Mouse (Mus musculus) neural tube, embryonic 11.5 days (tissue): ENCODE measurements around the gene Eno2. TPM values are rescaled to one million over a fixed set of nuclear protein-coding genes. Genes with fewer than 3 reads are reported as not detected.
A peak's percentile ranks its signal among the peaks of the same experiment; 100 is the strongest.
"Not testable (repeated sequence)": the region's sequence is repeated elsewhere in the genome, so short reads cannot be mapped to it uniquely, and the experiment has no call there.

ENCODE experiments used
- ATAC-seq: fragments of 200-750 bp; cut with Nextera tagmentation; 2 replicates; pipeline ENCODE4 v1.8.0; 2017; ENCODE audit warnings: moderate number of reproducible peaks, mild to moderate bottlenecking, moderate TSS enrichment, moderate library complexity; ENCODE audit not compliant: insufficient read depth, low FRiP score, low TSS enrichment
- DNase-seq: peaks from one replicate; pipeline ENCODE4 v3.0.0-alpha.2; 2015; ENCODE audit warnings: low spot score
- H3K27ac ChIP-seq: fragments of 300-500 bp; sonication (generic); 2 replicates; pipeline ENCODE4 v1.5.1; 2014; ENCODE audit warnings: low read depth, mild to moderate bottlenecking, low read length
- H3K27me3 ChIP-seq: fragments of 300-500 bp; sonication (generic); 2 replicates; pipeline ENCODE4 v1.6.1; 2014; ENCODE audit warnings: mild to moderate bottlenecking, low read length, mixed read lengths; ENCODE audit not compliant: control insufficient read depth, insufficient read depth
- H3K36me3 ChIP-seq: fragments of 300-500 bp; sonication (generic); 2 replicates; pipeline ENCODE4 v1.6.1; 2014; ENCODE audit warnings: mild to moderate bottlenecking, low read length, moderate library complexity, mixed read lengths; ENCODE audit not compliant: control insufficient read depth, insufficient read depth
- H3K4me1 ChIP-seq: fragments of 300-500 bp; sonication (generic); 2 replicates; pipeline ENCODE4 v1.6.1; 2014; ENCODE audit warnings: low read length, mixed read lengths; ENCODE audit not compliant: control insufficient read depth, insufficient read depth
- H3K4me2 ChIP-seq: fragments of 300-500 bp; sonication (generic); 2 replicates; pipeline ENCODE4 v1.6.1; 2014; ENCODE audit warnings: low read depth, mild to moderate bottlenecking, moderate library complexity
- H3K4me3 ChIP-seq: fragments of 300-500 bp; sonication (generic); 2 replicates; pipeline ENCODE4 v1.5.1; 2014; ENCODE audit warnings: low read depth, low read length
- H3K9ac ChIP-seq: fragments of 300-500 bp; sonication (generic); 2 replicates; pipeline ENCODE4 v1.6.1; 2014; ENCODE audit warnings: mild to moderate bottlenecking, low read length
- H3K9me3 ChIP-seq: fragments of 300-500 bp; sonication (generic); 2 replicates; pipeline ENCODE4 v1.6.1; 2016; ENCODE audit warnings: low read length; ENCODE audit not compliant: control insufficient read depth
- WGBS: fragments of 180-500 bp; shearing (Covaris S2); extraction: QIAGEN DNeasy Blood & Tissue Kit; methylation state at CpG from one replicate; pipeline ENCODE4 v1.1.7; 2014; 5-methylcytosine and 5-hydroxymethylcytosine counted together
- polyA plus RNA-seq: library from polyadenylated mRNA; unstranded; fragments of >200 nt; fragmentation: Nextera tagmentation; extraction: Ambion mirVana; gene quantifications from 2 replicates; pipeline ENCODE4 v1.2.1, GENCODE M21; 2014

The Eno2 gene
- polyA plus RNA-seq, 1 experiment from 2014 or later = 9.8 TPM

DNA sequence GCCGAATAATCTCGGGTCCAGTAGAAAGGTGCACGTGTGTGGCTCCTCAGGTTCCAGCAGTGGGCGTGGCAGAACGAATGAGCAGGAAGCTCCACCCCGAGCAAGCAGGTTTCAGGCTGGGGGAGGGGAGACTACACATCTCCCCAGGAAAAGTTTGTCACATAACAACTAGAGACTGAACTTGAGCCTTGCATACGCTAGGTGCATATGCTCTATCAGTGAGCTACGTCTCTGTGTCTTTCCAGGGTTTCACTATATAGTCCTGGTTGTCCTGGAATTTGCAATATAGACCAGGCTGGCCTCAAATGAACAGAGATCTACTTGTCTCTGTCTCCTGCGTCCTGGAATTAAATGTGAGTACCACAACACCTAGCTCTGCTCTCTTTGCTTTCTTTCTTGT, 32.9 kb upstream of the Eno2 start:
- not testable (repeated sequence) for DNase-seq, H3K4me3 ChIP-seq, H3K9me3 ChIP-seq, H3K4me1 ChIP-seq, H3K27ac ChIP-seq, H3K36me3 ChIP-seq, H3K4me2 ChIP-seq, H3K9ac ChIP-seq, H3K27me3 ChIP-seq, ATAC-seq
- WGBS = 22% methylated on average over 4 of the region's 9 CpGs

DNA sequence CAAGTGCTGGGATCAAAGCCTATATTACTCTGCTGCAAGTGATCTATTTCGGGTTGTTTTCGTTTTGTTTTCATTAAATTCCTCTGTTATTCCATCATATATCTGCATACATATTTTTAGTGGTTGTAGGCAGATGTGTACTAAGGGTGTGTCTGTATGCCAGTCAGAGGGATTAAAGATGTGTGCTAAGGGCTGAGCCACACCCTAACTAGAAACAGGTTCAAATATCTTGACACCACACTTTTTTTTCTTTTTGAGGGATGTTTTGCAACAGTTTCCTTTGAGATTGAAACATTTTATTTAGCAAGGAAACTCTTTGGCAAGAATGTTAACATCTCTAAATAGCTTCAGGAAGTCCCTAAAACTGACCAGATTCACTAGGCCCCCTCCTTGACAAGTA, 26.7 kb upstream of the Eno2 start:
- DNase-seq (no peak), ATAC-seq (no peak)
- Histone ChIP-seq H3K27me3 (no peaks in the 10 kb centered on the region), H3K4me2 (no peak overlapping the region), H3K27ac (no peak overlapping the region), H3K4me1 (no peaks in the 10 kb centered on the region), H3K9me3 (no peaks in the 10 kb centered on the region), H3K36me3 (no peaks in the 10 kb centered on the region), H3K4me3 (no peak overlapping the region), H3K9ac (no peak overlapping the region)
- WGBS = 79% methylated on average over 2 of the region's 2 CpGs

DNA sequence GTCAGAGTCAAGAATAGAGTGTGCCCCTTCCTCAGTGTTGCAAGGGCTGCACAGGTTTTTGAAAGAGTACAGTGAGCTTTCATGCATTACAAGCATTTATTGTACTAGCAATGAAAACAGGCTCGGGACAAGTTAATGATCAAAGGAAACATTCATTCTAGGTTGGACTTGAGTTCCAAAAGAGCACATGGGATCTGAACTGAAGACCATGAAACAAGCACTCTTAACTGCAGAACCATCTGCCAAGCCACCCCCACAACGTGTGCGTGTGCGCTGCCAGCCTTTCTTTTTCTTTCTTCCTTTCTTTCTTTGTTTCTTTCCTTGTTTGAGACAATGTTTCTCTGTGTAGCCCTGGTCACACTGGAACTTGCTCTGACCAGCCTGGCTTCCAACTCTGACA, 26.3 kb upstream of the Eno2 start:
- no peak overlapping the region for H3K27ac ChIP-seq
- 68% methylated on average over 4 of the region's 4 CpGs for WGBS
- DNase-seq (no peak), ATAC-seq (no peak)
- H3K4me2 ChIP-seq = no peak overlapping the region
- no peak overlapping the region for H3K4me3 ChIP-seq
- no peaks in the 10 kb centered on the region for H3K4me1 ChIP-seq
- no peaks in the 10 kb centered on the region for H3K27me3 ChIP-seq
- no peak overlapping the region for H3K9ac ChIP-seq
- H3K9me3 ChIP-seq = no peaks in the 10 kb centered on the region
- no peaks in the 10 kb centered on the region for H3K36me3 ChIP-seq

DNA sequence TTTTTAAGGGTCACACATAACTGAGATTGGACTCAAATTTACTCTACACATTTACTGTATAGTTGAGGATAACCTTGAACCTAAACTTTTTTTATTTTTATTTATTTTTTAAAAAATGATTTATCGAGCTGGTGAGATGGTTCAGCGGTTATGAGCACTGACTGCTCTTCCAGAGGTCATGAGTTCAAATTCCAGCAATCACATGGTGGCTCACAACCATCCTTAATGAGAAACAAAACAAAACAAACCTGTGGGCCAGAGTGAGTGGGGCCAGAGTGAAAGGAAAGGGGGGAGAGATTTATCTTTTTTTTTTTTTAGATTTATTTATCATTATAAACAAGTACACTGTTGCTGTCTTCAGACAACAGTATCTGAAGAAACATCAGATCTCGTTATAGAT, 22.4 kb upstream of the Eno2 start:
- H3K9me3 ChIP-seq = no peaks in the 10 kb centered on the region
- WGBS = 87% methylated on average over 3 of the region's 3 CpGs
- H3K4me3 ChIP-seq = no peak overlapping the region
- no peak overlapping the region for H3K9ac ChIP-seq
- no peaks in the 10 kb centered on the region for H3K36me3 ChIP-seq
- DNase-seq (no peak), ATAC-seq (no peak)
- no peak overlapping the region for H3K4me2 ChIP-seq
- no peaks in the 10 kb centered on the region for H3K27me3 ChIP-seq
- H3K4me1 ChIP-seq = no peaks in the 10 kb centered on the region
- H3K27ac ChIP-seq = no peak overlapping the region

DNA sequence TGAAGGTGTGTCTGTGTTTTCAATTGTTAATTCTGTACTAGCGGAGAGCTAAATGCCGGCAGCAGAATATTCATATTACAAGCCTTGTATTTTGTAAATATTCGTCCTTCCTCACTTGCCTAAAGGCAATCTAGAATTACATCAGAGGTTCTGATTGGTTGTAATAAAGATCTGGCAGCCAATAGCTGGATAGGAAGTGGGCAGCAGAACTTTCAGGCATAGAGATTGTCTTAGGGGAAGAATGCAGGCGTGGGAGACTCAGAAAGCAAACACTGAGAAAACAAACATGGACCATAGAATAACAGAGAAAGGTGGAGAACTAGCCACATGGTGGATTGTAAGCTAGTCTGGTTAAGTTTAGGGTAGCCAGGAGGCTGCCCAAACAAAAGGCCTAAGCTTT, 20.6 kb upstream of the Eno2 start:
- Histone ChIP-seq H3K4me1 (no peaks in the 10 kb centered on the region), H3K4me3 (no peak overlapping the region), H3K36me3 (no peaks in the 10 kb centered on the region), H3K27me3 (no peaks in the 10 kb centered on the region), H3K4me2 (no peak overlapping the region), H3K9me3 (no peaks in the 10 kb centered on the region), H3K27ac (no peak overlapping the region), H3K9ac (no peak overlapping the region)
- 80% methylated on average over 4 of the region's 4 CpGs for WGBS
- no peak for DNase-seq
- ATAC-seq = no peak

DNA sequence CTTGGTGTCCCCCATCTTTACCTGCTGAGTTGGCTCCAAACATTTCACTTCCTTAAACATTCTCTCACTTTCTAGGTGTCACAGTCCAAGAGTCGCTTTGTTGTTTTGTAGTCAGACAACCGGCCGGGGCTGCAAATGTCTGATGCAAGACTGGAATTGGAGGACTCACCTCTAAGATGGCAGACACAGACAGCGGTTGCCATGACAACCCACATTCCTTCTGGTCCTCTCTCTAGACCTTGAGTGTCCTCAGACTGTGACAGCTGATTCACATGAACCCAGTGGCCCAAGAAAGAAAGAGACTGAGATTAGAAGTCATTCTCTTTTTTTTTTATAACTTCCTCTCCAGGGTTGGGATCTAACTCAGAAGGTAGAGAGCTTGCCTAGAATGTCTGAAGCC, 20.0 kb upstream of the Eno2 start:
- no peak overlapping the region for H3K4me3 ChIP-seq
- no peak overlapping the region for H3K27ac ChIP-seq
- 89% methylated on average over 4 of the region's 4 CpGs for WGBS
- H3K9me3 ChIP-seq = no peaks in the 10 kb centered on the region
- no peaks in the 10 kb centered on the region for H3K27me3 ChIP-seq
- no peak overlapping the region for H3K9ac ChIP-seq
- no peaks in the 10 kb centered on the region for H3K36me3 ChIP-seq
- no peak overlapping the region for H3K4me2 ChIP-seq
- no peaks in the 10 kb centered on the region for H3K4me1 ChIP-seq
- ATAC-seq (no peak), DNase-seq (no peak)

DNA sequence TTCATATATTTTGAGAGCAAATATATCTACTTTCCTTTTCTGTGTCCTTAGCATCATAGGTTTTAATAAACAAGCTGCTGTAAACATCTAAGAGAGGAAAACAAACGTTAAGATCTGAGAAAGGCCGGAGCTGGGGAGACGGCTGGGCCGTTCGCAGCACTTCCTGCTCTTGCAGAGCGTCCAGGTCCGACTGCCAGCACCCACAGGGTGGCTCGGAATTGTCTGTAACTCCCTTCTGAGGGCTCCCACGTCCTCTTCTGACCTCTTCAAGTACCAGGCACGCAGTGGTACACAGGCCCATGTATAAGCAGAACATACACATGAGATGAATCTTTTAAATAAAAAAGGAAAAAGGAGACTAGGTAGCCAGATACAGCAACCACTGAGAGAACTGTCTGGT, 18.2 kb upstream of the Eno2 start:
- H3K4me2 ChIP-seq = no peak overlapping the region
- no peaks in the 10 kb centered on the region for H3K36me3 ChIP-seq
- no peaks in the 10 kb centered on the region for H3K27me3 ChIP-seq
- 78% methylated on average over 10 of the region's 10 CpGs for WGBS
- no peaks in the 10 kb centered on the region for H3K9me3 ChIP-seq
- H3K27ac ChIP-seq = no peak overlapping the region
- H3K4me1 ChIP-seq = no peaks in the 10 kb centered on the region
- ATAC-seq = no peak
- DNase-seq = no peak
- no peak overlapping the region for H3K9ac ChIP-seq
- H3K4me3 ChIP-seq = no peak overlapping the region

DNA sequence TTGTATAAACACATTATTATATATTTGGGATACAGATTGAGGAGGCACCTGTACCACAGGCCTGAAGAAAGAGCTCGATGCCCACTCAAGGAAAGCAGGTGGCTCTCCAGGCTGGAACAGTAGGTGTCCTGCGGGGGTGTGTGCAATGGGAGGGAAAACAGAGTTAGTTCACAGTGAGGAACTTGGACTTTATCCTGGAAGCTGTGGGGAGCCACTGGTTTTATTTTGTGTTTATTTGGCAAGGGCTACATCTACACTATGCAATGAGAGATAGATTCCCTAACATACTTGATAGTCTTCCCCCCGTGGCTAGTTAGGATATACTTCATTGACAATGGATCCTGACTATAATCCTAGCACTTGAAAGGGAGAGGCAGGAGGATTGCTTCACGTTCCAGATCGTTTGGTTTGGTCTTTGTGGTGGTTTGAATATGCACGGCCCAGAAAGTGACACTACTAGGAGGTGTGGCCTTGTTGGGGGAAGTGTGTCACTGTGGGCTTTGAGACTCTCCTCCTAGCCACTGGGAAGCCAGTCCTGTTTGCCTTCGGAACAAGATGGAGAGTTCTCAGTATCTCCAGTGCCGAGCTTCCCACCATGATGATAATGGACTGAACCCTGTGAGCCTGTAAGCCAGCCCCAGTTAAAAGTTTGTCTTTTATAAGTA, 17.4 kb upstream of the Eno2 start:
- no peak overlapping the region for H3K4me3 ChIP-seq

DNA sequence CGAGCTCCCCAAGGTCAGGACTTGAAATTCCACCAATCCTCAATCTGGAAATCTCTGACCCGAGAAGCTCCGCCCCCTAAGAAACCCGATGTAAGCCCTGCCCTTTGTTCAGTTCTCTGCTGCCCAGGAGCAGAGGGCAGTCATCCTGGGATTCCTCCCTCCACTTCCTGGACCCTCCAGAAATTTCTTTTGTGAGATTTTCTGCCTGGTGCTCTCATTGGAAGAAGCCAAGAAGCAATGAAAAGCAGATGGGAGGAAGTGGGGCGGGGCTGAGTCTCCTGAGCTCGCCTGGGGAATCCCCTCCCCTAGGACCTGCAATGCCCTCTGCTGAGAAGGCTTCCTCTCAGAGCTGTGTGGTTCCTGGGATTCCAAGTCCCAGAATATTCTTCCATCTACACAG, 13.0 kb upstream of the Eno2 start:
- Histone ChIP-seq H3K4me1 (0 out of 2 replicates have a peak, but pooled peaks cover 5% of the 10 kb centered on the region), H3K36me3 (no peaks in the 10 kb centered on the region), H3K4me3 (no peak overlapping the region), H3K9ac (no peak overlapping the region), H3K4me2 (no peak overlapping the region), H3K27ac (no peak overlapping the region), H3K27me3 (no peaks in the 10 kb centered on the region), H3K9me3 (no peaks in the 10 kb centered on the region)
- DNase-seq (no peak), ATAC-seq (peak; percentile 35; the same call in 1 of the 2 replicates)
- 30% methylated on average over 6 of the region's 6 CpGs for WGBS

More for the DNA sequence above, 17.4 kb upstream of the Eno2 start:
- no peaks in the 10 kb centered on the region for H3K36me3 ChIP-seq
- DNase-seq (no peak), ATAC-seq (no peak)
- 58% methylated on average over 8 of the region's 8 CpGs for WGBS
- H3K4me1 ChIP-seq = no peaks in the 10 kb centered on the region
- H3K4me2 ChIP-seq = no peak overlapping the region
- no peak overlapping the region for H3K27ac ChIP-seq
- no peaks in the 10 kb centered on the region for H3K9me3 ChIP-seq
- H3K9ac ChIP-seq = no peak overlapping the region
- H3K27me3 ChIP-seq = no peaks in the 10 kb centered on the region
